Mouse (Mus musculus): ENCODE measurements around the gene Eps8l3. TPM values are rescaled to one million over a fixed set of nuclear protein-coding genes. Genes with fewer than 3 reads are reported as not detected.

Gene Eps8l3
- not detected in 2 replicates for polyA plus RNA-seq (2012; rRNA removed)

- no peak for DNase-seq (ENCODE audit: low read depth)
- no peak for TF ChIP-seq CTCF (IDR thresholded peaks at IDR 0.05; ENCODE audit: borderline replicate concordance, extremely low read depth, insufficient read depth, insufficient read length)
- no peak for TF ChIP-seq POLR2A (IDR thresholded peaks at IDR 0.05; ENCODE audit: borderline replicate concordance, extremely low read depth, insufficient read depth, insufficient read length, poor library complexity, severe bottlenecking)
Observed at GRCm38 (mm10) chr3:107877005-107877404, at the start of gene Eps8l3. TSS of gene Eps8l3 (plus strand) at chr3:107877229.

- no peak for DNase-seq (ENCODE audit: low read depth)
- TF ChIP-seq POLR2A (IDR thresholded peaks at IDR 0.05; ENCODE audit: borderline replicate concordance, extremely low read depth, insufficient read depth, insufficient read length, poor library complexity, severe bottlenecking) (no peak), CTCF (IDR thresholded peaks at IDR 0.05; ENCODE audit: borderline replicate concordance, extremely low read depth, insufficient read depth, insufficient read length) (no peak)
Observed at GRCm38 (mm10) chr3:107827873-107828405, 49.1 kb upstream of the Eps8l3 start.

DNA sequence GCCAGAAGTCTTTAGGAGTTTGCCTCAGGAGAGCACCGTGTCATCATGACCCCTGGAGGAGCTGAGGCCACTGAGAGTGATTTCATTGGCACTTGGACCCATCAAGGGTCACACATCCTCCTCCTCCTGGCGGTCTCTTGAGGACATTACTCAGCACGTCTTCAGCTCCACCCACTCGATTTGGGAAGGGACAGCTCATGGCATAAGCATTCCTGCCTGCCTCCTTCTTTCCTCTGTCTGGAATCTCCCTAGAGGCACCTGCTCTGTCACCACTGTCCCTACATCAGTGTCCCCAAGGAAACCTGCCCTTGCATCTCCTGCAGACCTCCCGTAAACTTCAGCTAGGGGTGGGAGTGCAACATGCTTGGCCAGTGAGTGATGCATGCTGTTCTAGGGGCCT lies 48.5 kb upstream of the Eps8l3 start:
- DNase-seq (ENCODE audit: low read depth): no peak
- TF ChIP-seq POLR2A (IDR thresholded peaks at IDR 0.05; ENCODE audit: borderline replicate concordance, extremely low read depth, insufficient read depth, insufficient read length, poor library complexity, severe bottlenecking) (no peak), CTCF (IDR thresholded peaks at IDR 0.05; ENCODE audit: borderline replicate concordance, extremely low read depth, insufficient read depth, insufficient read length) (no peak)

- no peak for DNase-seq (ENCODE audit: low read depth)
- TF ChIP-seq POLR2A (IDR thresholded peaks at IDR 0.05; ENCODE audit: borderline replicate concordance, extremely low read depth, insufficient read depth, insufficient read length, poor library complexity, severe bottlenecking) (no peak), CTCF (IDR thresholded peaks at IDR 0.05; ENCODE audit: borderline replicate concordance, extremely low read depth, insufficient read depth, insufficient read length) (no peak)
Observed at GRCm38 (mm10) chr3:107828997-107829396, 48.0 kb upstream of the Eps8l3 start.

GRCm38 (mm10) chr3:107829625-107830024 lies 47.4 kb upstream of the Eps8l3 start:
- DNase-seq (ENCODE audit: low read depth): no peak
- no peak for TF ChIP-seq CTCF (IDR thresholded peaks at IDR 0.05; ENCODE audit: borderline replicate concordance, extremely low read depth, insufficient read depth, insufficient read length)
- TF ChIP-seq POLR2A (IDR thresholded peaks at IDR 0.05; ENCODE audit: borderline replicate concordance, extremely low read depth, insufficient read depth, insufficient read length, poor library complexity, severe bottlenecking): no peak

- TF ChIP-seq CTCF (IDR thresholded peaks at IDR 0.05; ENCODE audit: borderline replicate concordance, extremely low read depth, insufficient read depth, insufficient read length) (no peak), POLR2A (IDR thresholded peaks at IDR 0.05; ENCODE audit: borderline replicate concordance, extremely low read depth, insufficient read depth, insufficient read length, poor library complexity, severe bottlenecking) (no peak)
- DNase-seq (ENCODE audit: low read depth): no peak
Observed at GRCm38 (mm10) chr3:107831875-107832554, 45.0 kb upstream of the Eps8l3 start.

DNA sequence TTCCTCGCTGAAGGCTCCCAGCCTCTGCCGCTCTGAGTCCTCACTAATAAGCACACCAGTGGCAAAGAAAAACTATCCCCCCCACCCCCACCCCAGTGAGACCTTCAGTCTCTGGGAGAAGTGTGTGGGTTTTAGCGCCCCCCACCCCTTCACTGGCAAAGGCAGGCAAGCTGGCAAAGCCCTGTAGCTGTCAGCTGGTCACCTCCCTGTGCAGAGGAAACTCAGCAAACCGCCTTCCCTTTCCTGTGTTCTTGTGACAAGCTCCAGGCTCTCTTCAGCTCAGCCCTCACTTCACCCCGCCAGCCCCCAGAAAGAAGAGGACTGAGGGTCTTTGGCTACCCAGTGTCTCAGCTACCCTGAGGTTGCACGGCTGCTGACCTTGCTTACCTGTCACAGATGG lies 44.4 kb upstream of the Eps8l3 start:
- no peak for TF ChIP-seq CTCF (IDR thresholded peaks at IDR 0.05; ENCODE audit: borderline replicate concordance, extremely low read depth, insufficient read depth, insufficient read length)
- TF ChIP-seq POLR2A (IDR thresholded peaks at IDR 0.05; ENCODE audit: borderline replicate concordance, extremely low read depth, insufficient read depth, insufficient read length, poor library complexity, severe bottlenecking): no peak
- peak; percentile 48 for DNase-seq (ENCODE audit: low read depth)

DNA sequence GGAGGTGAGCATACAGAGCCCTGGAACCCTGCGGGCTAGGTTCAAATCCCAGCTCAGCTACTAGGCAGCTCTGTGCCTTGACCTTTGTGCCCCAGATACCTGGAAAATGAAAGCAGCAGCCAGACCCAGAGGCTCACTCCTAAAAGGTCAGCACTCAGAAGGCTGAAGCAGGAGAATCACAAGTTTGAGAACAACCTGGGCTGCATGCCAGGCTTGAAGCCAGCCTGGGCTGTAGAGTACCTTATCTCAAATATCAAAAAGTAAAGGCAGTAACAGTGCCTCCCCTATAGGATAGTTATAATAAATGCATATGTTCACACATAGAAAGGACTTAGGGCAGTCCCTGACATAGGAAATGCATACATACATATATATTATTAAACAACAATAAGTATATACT lies 43.7 kb upstream of the Eps8l3 start:
- no peak for DNase-seq (ENCODE audit: low read depth)
- TF ChIP-seq POLR2A (IDR thresholded peaks at IDR 0.05; ENCODE audit: borderline replicate concordance, extremely low read depth, insufficient read depth, insufficient read length, poor library complexity, severe bottlenecking) (no peak), CTCF (IDR thresholded peaks at IDR 0.05; ENCODE audit: borderline replicate concordance, extremely low read depth, insufficient read depth, insufficient read length) (no peak)

DNA sequence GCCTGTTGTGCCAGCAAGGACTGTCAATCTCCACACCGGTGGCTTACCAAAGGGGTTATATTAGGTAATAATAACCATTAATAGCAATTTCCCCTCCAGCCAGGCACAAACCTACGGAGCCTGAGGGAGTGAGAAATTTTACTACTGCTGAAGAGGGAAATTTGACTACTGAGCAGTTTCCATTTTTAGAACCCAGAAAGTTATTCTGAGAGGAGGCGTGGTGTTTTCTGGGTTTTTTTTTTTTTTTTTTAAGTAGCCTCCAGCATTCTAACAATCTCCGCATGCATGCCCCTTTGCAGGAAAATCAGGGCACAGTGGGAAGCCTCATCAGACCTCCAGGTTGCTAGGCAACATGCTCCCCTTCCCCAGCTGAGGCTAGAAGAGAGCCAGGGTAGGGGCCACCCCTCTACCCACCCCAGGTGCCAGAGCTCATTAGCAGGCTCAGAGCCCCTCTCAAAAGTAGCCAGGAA lies 43.1 kb upstream of the Eps8l3 start:
- DNase-seq (ENCODE audit: low read depth): peak; percentile 96
- no peak for TF ChIP-seq POLR2A (IDR thresholded peaks at IDR 0.05; ENCODE audit: borderline replicate concordance, extremely low read depth, insufficient read depth, insufficient read length, poor library complexity, severe bottlenecking)
- no peak for TF ChIP-seq CTCF (IDR thresholded peaks at IDR 0.05; ENCODE audit: borderline replicate concordance, extremely low read depth, insufficient read depth, insufficient read length)

DNA sequence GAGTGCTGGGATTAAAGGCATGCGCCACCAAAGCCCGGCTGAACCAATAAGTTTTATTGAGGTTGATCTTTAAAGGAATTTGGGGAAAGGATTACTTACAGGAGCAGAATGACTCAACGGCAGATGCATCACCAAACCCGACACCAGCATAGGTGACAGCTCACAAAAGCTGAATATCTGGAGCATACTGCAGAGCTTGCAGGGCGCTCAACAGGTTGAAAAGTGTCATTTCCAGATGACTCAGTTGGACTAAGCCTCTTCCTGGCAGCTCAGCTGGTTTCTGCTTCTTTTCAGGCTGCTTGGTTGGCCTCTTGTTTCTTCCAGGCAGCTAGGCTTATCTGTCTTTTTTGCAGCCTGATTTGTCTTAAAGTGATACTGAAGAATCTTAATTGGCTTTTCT lies 41.7 kb upstream of the Eps8l3 start:
- TF ChIP-seq CTCF (IDR thresholded peaks at IDR 0.05; ENCODE audit: borderline replicate concordance, extremely low read depth, insufficient read depth, insufficient read length) (no peak), POLR2A (IDR thresholded peaks at IDR 0.05; ENCODE audit: borderline replicate concordance, extremely low read depth, insufficient read depth, insufficient read length, poor library complexity, severe bottlenecking) (no peak)
- no peak for DNase-seq (ENCODE audit: low read depth)

DNA sequence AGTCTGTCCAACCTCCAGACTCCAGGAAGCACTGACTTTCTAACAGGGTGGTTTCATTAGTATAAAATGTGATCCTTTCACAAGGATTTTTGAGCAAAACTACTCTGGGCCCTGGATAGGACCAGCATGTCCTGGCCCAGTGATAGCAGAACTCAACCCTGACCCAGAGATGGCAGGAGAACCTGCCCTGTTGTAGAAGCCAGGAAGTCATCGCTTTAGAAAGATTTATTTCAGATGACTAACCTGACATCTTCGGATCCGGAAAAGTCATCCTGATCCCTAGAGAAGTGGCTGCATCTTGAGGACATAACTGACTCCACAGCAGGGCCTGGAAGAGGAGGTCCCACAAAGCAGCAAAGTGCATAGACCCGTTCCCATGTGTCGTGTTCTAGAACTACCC lies 37.2 kb upstream of the Eps8l3 start:
- DNase-seq (ENCODE audit: low read depth): no peak
- no peak for TF ChIP-seq POLR2A (IDR thresholded peaks at IDR 0.05; ENCODE audit: borderline replicate concordance, extremely low read depth, insufficient read depth, insufficient read length, poor library complexity, severe bottlenecking)
- TF ChIP-seq CTCF (IDR thresholded peaks at IDR 0.05; ENCODE audit: borderline replicate concordance, extremely low read depth, insufficient read depth, insufficient read length): no peak

DNA sequence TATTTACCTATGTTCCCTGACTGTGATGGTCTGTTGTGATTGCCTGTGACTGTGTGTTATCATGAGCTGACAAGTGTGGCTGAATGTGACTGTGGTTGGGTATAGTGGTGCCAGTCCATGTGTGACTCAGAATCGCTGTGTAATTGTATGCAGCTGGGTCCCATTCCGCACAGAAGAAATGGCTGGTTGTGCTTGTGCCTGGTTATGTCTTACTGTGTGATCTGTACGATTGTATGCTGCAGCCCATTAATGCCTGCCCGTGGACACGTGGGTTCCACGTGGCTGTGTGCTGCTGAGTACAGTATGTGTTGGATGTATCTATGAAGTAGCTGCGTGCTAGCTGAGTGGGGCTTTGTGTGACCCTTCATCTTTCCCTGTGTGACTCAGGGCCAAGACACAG lies 36.2 kb upstream of the Eps8l3 start:
- TF ChIP-seq POLR2A (IDR thresholded peaks at IDR 0.05; ENCODE audit: borderline replicate concordance, extremely low read depth, insufficient read depth, insufficient read length, poor library complexity, severe bottlenecking): no peak
- no peak for TF ChIP-seq CTCF (IDR thresholded peaks at IDR 0.05; ENCODE audit: borderline replicate concordance, extremely low read depth, insufficient read depth, insufficient read length)
- DNase-seq (ENCODE audit: low read depth): no peak
